Mouse (Mus musculus): ENCODE measurements around the gene Ormdl1. TPM values are rescaled to one million over a fixed set of nuclear protein-coding genes. Genes with fewer than 3 reads are reported as not detected.

Ormdl1 gene
- polyA plus RNA-seq, 1 experiment = 6.1 TPM

DNA sequence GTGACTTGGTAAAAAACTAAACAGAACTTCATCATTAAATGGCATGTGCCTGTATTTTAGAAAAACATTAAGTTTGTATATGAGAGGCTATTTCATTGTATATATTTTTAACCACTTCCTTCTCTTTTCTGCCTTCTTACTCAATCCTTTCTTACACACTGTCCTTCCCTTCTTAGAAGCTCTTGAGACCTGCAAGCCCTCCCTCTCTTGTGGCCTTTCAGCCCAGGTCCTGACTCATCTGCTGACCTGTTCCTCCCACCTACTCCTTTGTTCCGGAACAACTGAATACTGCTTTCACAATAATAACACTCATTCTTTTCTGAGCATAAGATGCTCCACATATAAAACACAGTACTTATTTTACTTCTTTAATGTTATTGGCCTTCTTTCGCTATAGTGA lies 44.2 kb downstream of the Ormdl1 start:
- H3ac ChIP-seq (ENCODE audit: control insufficient read depth, insufficient read length) = no peak overlapping the region
- TF ChIP-seq MYOD1 (IDR thresholded peaks at IDR 0.05; ENCODE audit: control insufficient read depth in 1 of 3, insufficient read length in 2 of 3, low read depth in 2 of 3) = no peak
- no peak for TF ChIP-seq TCF12 (IDR thresholded peaks at IDR 0.05; ENCODE audit: insufficient read depth, poor library complexity, severe bottlenecking)
- TF ChIP-seq CEBPB (IDR thresholded peaks at IDR 0.05; ENCODE audit: insufficient read depth, poor library complexity, severe bottlenecking) = no peak
- TF ChIP-seq POLR2A (IDR thresholded peaks at IDR 0.05; ENCODE audit: insufficient read length, low read depth) = no peak
- TF ChIP-seq SRF (IDR thresholded peaks at IDR 0.05; ENCODE audit: control insufficient read depth, insufficient read length, low read depth) = no peak
- no peak for TF ChIP-seq POLR2AphosphoS2 (IDR thresholded peaks at IDR 0.05; ENCODE audit: insufficient read length, low read depth)
- no peak for TF ChIP-seq E2F4 (IDR thresholded peaks at IDR 0.05; ENCODE audit: insufficient read depth)
- TF ChIP-seq TCF3 (IDR thresholded peaks at IDR 0.05; ENCODE audit: insufficient read length, low read depth) = no peak
- TF ChIP-seq REST (IDR thresholded peaks at IDR 0.05; ENCODE audit: insufficient read depth, insufficient read length) = no peak
- TF ChIP-seq MAX (IDR thresholded peaks at IDR 0.05; ENCODE audit: low read depth) = no peak
- no peak for TF ChIP-seq USF1 (IDR thresholded peaks at IDR 0.05; ENCODE audit: low read depth)
- TF ChIP-seq MYOG (IDR thresholded peaks at IDR 0.05; ENCODE audit: control insufficient read depth in 1 of 3, insufficient read depth in 1 of 3, insufficient read length in 2 of 3, low read depth in 2 of 3) = no peak
- no peaks in the 10 kb centered on the region for H3K27me3 ChIP-seq (ENCODE audit: control insufficient read depth, insufficient read depth, insufficient read length)
- no peak overlapping the region for H3K4me3 ChIP-seq
- no peak overlapping the region for H3K4me2 ChIP-seq (ENCODE audit: low read depth)
- H3K79me2 ChIP-seq (ENCODE audit: control insufficient read depth, insufficient read depth) = no peaks in the 10 kb centered on the region
- H3K36me3 ChIP-seq (ENCODE audit: control insufficient read depth, insufficient read depth) = peaks cover 32% of the 10 kb centered on the region

DNA sequence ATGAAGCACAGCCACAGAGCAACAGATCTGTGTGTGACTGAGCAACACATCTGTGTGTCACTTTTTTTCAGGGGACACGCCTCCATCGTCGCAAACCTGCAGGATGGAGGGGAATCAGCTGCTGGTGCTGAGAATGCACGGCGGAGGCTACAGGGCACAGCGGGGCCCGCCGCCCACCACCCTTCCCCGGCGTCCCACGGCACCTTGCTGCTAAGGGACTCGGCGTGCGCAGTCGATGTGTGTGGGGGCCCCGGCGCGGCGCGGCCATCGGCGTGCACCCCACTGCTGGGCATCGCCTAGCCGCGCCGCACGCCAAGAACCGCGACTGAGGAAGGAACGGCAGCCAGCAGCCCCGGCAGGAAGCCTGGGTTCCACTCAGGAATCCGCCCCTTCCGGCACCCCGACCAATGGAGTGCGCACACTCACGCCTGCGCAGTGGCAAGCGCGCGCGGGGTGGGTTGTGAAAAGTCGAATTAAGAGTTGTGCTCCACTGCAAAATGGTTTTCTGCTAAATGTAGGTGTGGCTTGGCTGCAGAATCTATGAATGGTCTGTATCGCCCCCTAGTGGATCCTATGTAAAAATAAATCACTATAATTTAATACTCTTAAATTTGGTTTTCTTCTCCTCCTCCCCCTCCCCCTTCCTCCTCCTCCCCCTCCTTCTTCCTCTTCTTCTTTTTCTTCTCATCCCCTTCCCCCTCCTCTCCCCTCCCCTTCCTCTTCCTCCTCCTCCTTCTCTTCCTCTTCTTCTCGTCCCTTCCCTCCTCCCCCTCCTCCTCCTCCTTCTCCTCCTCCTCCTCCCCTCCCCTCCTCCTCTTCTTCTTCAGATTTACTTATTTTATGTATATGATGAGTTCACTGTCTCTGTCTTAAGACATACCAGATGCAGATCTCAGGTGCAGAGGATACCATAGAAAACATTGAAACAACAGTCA lies 55.7 kb downstream of the Ormdl1 start, which contains the start of the genes Asdurf, Gm28551 and Asnsd1:
Gene Asdurf, minus strand, starts transcription at position 293 of the 935 bp plus-strand sequence.
Gene Gm28551, minus strand, starts transcription at position 341 of the 935 bp plus-strand sequence.
Gene Asnsd1, minus strand, starts transcription at position 426 of the 935 bp plus-strand sequence.
- TF ChIP-seq SRF (IDR thresholded peaks at IDR 0.05; ENCODE audit: control insufficient read depth, insufficient read length, low read depth) (no peak), MAX (IDR thresholded peaks at IDR 0.05; ENCODE audit: low read depth) (no peak), TCF12 (IDR thresholded peaks at IDR 0.05; ENCODE audit: insufficient read depth, poor library complexity, severe bottlenecking) (no peak), REST (IDR thresholded peaks at IDR 0.05; ENCODE audit: insufficient read depth, insufficient read length) (peak; percentile 13), MYOG (IDR thresholded peaks at IDR 0.05; ENCODE audit: control insufficient read depth in 1 of 3, insufficient read depth in 1 of 3, insufficient read length in 2 of 3, low read depth in 2 of 3) (peak in 1 of 3 experiments; percentile 14), E2F4 (IDR thresholded peaks at IDR 0.05; ENCODE audit: insufficient read depth) (peak; percentile 66), POLR2AphosphoS2 (IDR thresholded peaks at IDR 0.05; ENCODE audit: insufficient read length, low read depth) (peak; percentile 89), CEBPB (IDR thresholded peaks at IDR 0.05; ENCODE audit: insufficient read depth, poor library complexity, severe bottlenecking) (no peak), MYOD1 (IDR thresholded peaks at IDR 0.05; ENCODE audit: control insufficient read depth in 1 of 3, insufficient read length in 2 of 3, low read depth in 2 of 3) (peak in 1 of 3 experiments; percentile 7), TCF3 (IDR thresholded peaks at IDR 0.05; ENCODE audit: insufficient read length, low read depth) (no peak), POLR2A (IDR thresholded peaks at IDR 0.05; ENCODE audit: insufficient read length, low read depth) (peak; percentile 93), USF1 (IDR thresholded peaks at IDR 0.05; ENCODE audit: low read depth) (no peak)
- peaks cover 5% of the 10 kb centered on the region for H3K79me2 ChIP-seq (ENCODE audit: control insufficient read depth, insufficient read depth)
- H3K36me3 ChIP-seq (ENCODE audit: control insufficient read depth, insufficient read depth) = peaks cover 10% of the 10 kb centered on the region
- H3ac ChIP-seq (ENCODE audit: control insufficient read depth, insufficient read length) = peak within 1 kb of the TSS; percentile 41
- peak within 1 kb of the TSS; percentile 79 for H3K4me2 ChIP-seq (ENCODE audit: low read depth)
- no peaks in the 10 kb centered on the region for H3K27me3 ChIP-seq (ENCODE audit: control insufficient read depth, insufficient read depth, insufficient read length)
- peak within 1 kb of the TSS; percentile 39 for H3K4me3 ChIP-seq

DNA sequence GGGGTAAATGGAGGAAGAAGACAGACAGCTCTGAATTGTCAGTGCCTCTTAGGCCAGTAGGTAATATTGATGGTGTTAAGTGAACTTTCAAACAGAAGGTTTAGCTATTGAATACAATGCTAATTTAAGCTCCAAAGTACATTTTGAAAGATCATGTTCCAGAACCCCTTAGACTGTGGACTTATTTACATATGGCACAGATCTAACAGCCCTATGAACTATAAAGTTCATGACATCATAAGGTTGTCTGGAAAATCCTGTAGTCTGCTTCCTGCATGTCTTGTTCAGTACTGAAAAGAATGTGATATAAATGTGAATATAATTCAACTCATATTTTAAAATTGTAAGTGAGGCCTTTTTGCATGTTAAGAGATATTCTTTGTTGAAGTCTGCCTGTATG lies 62.1 kb downstream of the Ormdl1 start:
- Histone ChIP-seq H3ac (ENCODE audit: control insufficient read depth, insufficient read length) (no peak overlapping the region), H3K36me3 (ENCODE audit: control insufficient read depth, insufficient read depth) (no peaks in the 10 kb centered on the region), H3K79me2 (ENCODE audit: control insufficient read depth, insufficient read depth) (no peaks in the 10 kb centered on the region), H3K27me3 (ENCODE audit: control insufficient read depth, insufficient read depth, insufficient read length) (peaks cover 6% of the 10 kb centered on the region), H3K4me3 (no peak overlapping the region), H3K4me2 (ENCODE audit: low read depth) (no peak overlapping the region)
- TF ChIP-seq MAX (IDR thresholded peaks at IDR 0.05; ENCODE audit: low read depth) = no peak
- TF ChIP-seq TCF12 (IDR thresholded peaks at IDR 0.05; ENCODE audit: insufficient read depth, poor library complexity, severe bottlenecking) = no peak
- TF ChIP-seq MYOD1 (IDR thresholded peaks at IDR 0.05; ENCODE audit: control insufficient read depth in 1 of 3, insufficient read length in 2 of 3, low read depth in 2 of 3) = no peak
- no peak for TF ChIP-seq SRF (IDR thresholded peaks at IDR 0.05; ENCODE audit: control insufficient read depth, insufficient read length, low read depth)
- TF ChIP-seq POLR2A (IDR thresholded peaks at IDR 0.05; ENCODE audit: insufficient read length, low read depth) = no peak
- no peak for TF ChIP-seq CEBPB (IDR thresholded peaks at IDR 0.05; ENCODE audit: insufficient read depth, poor library complexity, severe bottlenecking)
- TF ChIP-seq POLR2AphosphoS2 (IDR thresholded peaks at IDR 0.05; ENCODE audit: insufficient read length, low read depth) = no peak
- no peak for TF ChIP-seq USF1 (IDR thresholded peaks at IDR 0.05; ENCODE audit: low read depth)
- TF ChIP-seq TCF3 (IDR thresholded peaks at IDR 0.05; ENCODE audit: insufficient read length, low read depth) = no peak
- no peak for TF ChIP-seq MYOG (IDR thresholded peaks at IDR 0.05; ENCODE audit: control insufficient read depth in 1 of 3, insufficient read depth in 1 of 3, insufficient read length in 2 of 3, low read depth in 2 of 3)
- TF ChIP-seq E2F4 (IDR thresholded peaks at IDR 0.05; ENCODE audit: insufficient read depth) = no peak
- no peak for TF ChIP-seq REST (IDR thresholded peaks at IDR 0.05; ENCODE audit: insufficient read depth, insufficient read length)

Other genes starting within 250 kb of the Ormdl1 start
- 0.02 TPM for gene Mstn, start 235.5 kb upstream of the Ormdl1 start, polyA plus RNA-seq (2012; fragmentation: generic; extraction: Trizol)
- gene 1700019A02Rik, start 109.5 kb upstream of the Ormdl1 start, polyA plus RNA-seq (2012; fragmentation: generic; extraction: Trizol) = not detected
- gene Pms1, start 77 bp upstream of the Ormdl1 start, polyA plus RNA-seq (2012; fragmentation: generic; extraction: Trizol) = 1.4 TPM
- gene Gm28778, start within 50 bp of the Ormdl1 start, polyA plus RNA-seq (2012; fragmentation: generic; extraction: Trizol) = not detected
- 6.1 TPM for gene Osgepl1, start 16.5 kb downstream of the Ormdl1 start, polyA plus RNA-seq (2012; fragmentation: generic; extraction: Trizol)
- gene Asdurf, start 55.5 kb downstream of the Ormdl1 start, polyA plus RNA-seq (2012; fragmentation: generic; extraction: Trizol) = not detected
- gene Gm28551, start 55.6 kb downstream of the Ormdl1 start, polyA plus RNA-seq (2012; fragmentation: generic; extraction: Trizol) = 0.04 TPM
- 40.6 TPM for gene Asnsd1, start 55.7 kb downstream of the Ormdl1 start, polyA plus RNA-seq (2012; fragmentation: generic; extraction: Trizol)